Mouse (Mus musculus): ENCODE data around the gene B3galt2. TPM values are rescaled to one million over a fixed set of nuclear protein-coding genes. Genes with fewer than 3 reads are reported as not detected.
A peak's percentile ranks its signal among the peaks of the same experiment; 100 is the strongest.

The B3galt2 gene
- polyA plus RNA-seq, 1 experiment, result 0.04 TPM

DNA sequence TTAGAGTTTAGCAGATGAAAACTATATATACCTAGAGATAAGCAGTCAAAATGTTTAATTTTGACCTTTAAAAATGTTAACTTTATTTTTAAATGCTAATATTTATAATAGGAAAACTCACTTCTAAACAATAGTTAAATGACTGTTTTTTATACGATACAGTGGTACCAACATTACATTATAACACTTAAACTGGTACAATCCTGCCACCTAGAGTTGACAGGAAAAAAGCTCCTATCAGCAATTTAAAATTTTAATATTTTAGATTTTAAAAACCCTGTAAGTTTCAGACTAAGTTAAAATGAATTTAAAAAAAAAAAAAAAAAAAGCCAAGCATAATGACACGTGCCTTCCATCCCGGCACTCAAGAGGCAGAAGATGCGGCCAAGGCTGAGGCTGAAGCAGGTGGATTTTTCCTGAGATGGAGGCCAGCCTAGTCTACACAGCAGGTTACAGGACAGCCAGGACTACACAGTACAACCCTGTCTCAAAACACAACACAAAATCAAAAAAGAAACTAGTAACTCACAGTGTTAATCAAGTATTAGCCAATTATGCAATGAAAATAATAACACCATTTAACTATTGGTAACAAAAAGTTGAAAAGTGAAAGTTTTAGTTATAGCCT, 35.4 kb downstream of the B3galt2 start:
- Histone ChIP-seq H3K36me3 (ENCODE audit: control insufficient read depth, insufficient read depth) (peaks cover 68% of the 10 kb centered on the region), H3ac (ENCODE audit: control insufficient read depth, insufficient read length, low read depth) (no peak overlapping the region), H3K79me2 (ENCODE audit: control insufficient read depth, insufficient read depth) (no peaks in the 10 kb centered on the region), H3K27me3 (ENCODE audit: control insufficient read depth, insufficient read depth, insufficient read length) (no peaks in the 10 kb centered on the region), H3K4me3 (ENCODE audit: insufficient read depth, poor library complexity, severe bottlenecking) (no peak overlapping the region), H3K79me3 (ENCODE audit: low read depth) (peaks cover 1% of the 10 kb centered on the region)
- TF ChIP-seq CTCF (IDR thresholded peaks at IDR 0.05; ENCODE audit: control insufficient read depth, insufficient read depth, insufficient read length) (no peak), FOSL1 (IDR thresholded peaks at IDR 0.05; ENCODE audit: insufficient read depth, low read length, poor library complexity, severe bottlenecking) (no peak), MAX (IDR thresholded peaks at IDR 0.05) (no peak), MYOG (IDR thresholded peaks at IDR 0.05; ENCODE audit: control insufficient read depth, extremely low read depth, insufficient read length) (no peak), MYOD1 (IDR thresholded peaks at IDR 0.05; ENCODE audit: control insufficient read depth, insufficient read length, low read depth) (no peak), USF1 (IDR thresholded peaks at IDR 0.05; ENCODE audit: low read depth) (no peak), CEBPB (IDR thresholded peaks at IDR 0.05; ENCODE audit: low read depth) (no peak)

GRCm38 (mm10) chr1:143681108-143681507, 40.6 kb downstream of the B3galt2 start:
- peaks cover 62% of the 10 kb centered on the region for H3K36me3 ChIP-seq (ENCODE audit: control insufficient read depth, insufficient read depth)
- no peak overlapping the region for H3ac ChIP-seq (ENCODE audit: control insufficient read depth, insufficient read length, low read depth)
- TF ChIP-seq MAX (IDR thresholded peaks at IDR 0.05), result no peak
- no peak for TF ChIP-seq MYOD1 (IDR thresholded peaks at IDR 0.05; ENCODE audit: control insufficient read depth, insufficient read length, low read depth)
- TF ChIP-seq FOSL1 (IDR thresholded peaks at IDR 0.05; ENCODE audit: insufficient read depth, low read length, poor library complexity, severe bottlenecking), result no peak
- peaks cover 1% of the 10 kb centered on the region for H3K79me3 ChIP-seq (ENCODE audit: low read depth)
- H3K79me2 ChIP-seq (ENCODE audit: control insufficient read depth, insufficient read depth), result no peaks in the 10 kb centered on the region
- no peak overlapping the region for H3K4me3 ChIP-seq (ENCODE audit: insufficient read depth, poor library complexity, severe bottlenecking)
- H3K27me3 ChIP-seq (ENCODE audit: control insufficient read depth, insufficient read depth, insufficient read length), result no peaks in the 10 kb centered on the region

GRCm38 (mm10) chr1:143684849-143685248, 44.4 kb downstream of the B3galt2 start:
- peaks cover 73% of the 10 kb centered on the region for H3K36me3 ChIP-seq (ENCODE audit: control insufficient read depth, insufficient read depth)
- H3K27me3 ChIP-seq (ENCODE audit: control insufficient read depth, insufficient read depth, insufficient read length), result no peaks in the 10 kb centered on the region
- no peak overlapping the region for H3K4me3 ChIP-seq (ENCODE audit: insufficient read depth, poor library complexity, severe bottlenecking)
- TF ChIP-seq CEBPB (IDR thresholded peaks at IDR 0.05; ENCODE audit: low read depth), result no peak
- TF ChIP-seq USF1 (IDR thresholded peaks at IDR 0.05; ENCODE audit: low read depth), result no peak
- no peak for TF ChIP-seq FOSL1 (IDR thresholded peaks at IDR 0.05; ENCODE audit: insufficient read depth, low read length, poor library complexity, severe bottlenecking)
- TF ChIP-seq MAX (IDR thresholded peaks at IDR 0.05), result no peak
- no peak for TF ChIP-seq CTCF (IDR thresholded peaks at IDR 0.05; ENCODE audit: control insufficient read depth, insufficient read depth, insufficient read length)
- TF ChIP-seq MYOG (IDR thresholded peaks at IDR 0.05; ENCODE audit: control insufficient read depth, extremely low read depth, insufficient read length), result no peak
- TF ChIP-seq MYOD1 (IDR thresholded peaks at IDR 0.05; ENCODE audit: control insufficient read depth, insufficient read length, low read depth), result no peak
- no peaks in the 10 kb centered on the region for H3K79me3 ChIP-seq (ENCODE audit: low read depth)
- H3ac ChIP-seq (ENCODE audit: control insufficient read depth, insufficient read length, low read depth), result no peak overlapping the region
- H3K79me2 ChIP-seq (ENCODE audit: control insufficient read depth, insufficient read depth), result no peaks in the 10 kb centered on the region

GRCm38 (mm10) chr1:143701736-143702135, 61.3 kb downstream of the B3galt2 start:
- H3K27me3 ChIP-seq (ENCODE audit: control insufficient read depth, insufficient read depth, insufficient read length), result no peaks in the 10 kb centered on the region
- H3K79me2 ChIP-seq (ENCODE audit: control insufficient read depth, insufficient read depth), result peaks cover 58% of the 10 kb centered on the region
- TF ChIP-seq CEBPB (IDR thresholded peaks at IDR 0.05; ENCODE audit: low read depth) (no peak), USF1 (IDR thresholded peaks at IDR 0.05; ENCODE audit: low read depth) (no peak), MYOG (IDR thresholded peaks at IDR 0.05; ENCODE audit: control insufficient read depth, extremely low read depth, insufficient read length) (no peak), MAX (IDR thresholded peaks at IDR 0.05) (no peak), CTCF (IDR thresholded peaks at IDR 0.05; ENCODE audit: control insufficient read depth, insufficient read depth, insufficient read length) (no peak), MYOD1 (IDR thresholded peaks at IDR 0.05; ENCODE audit: control insufficient read depth, insufficient read length, low read depth) (no peak), FOSL1 (IDR thresholded peaks at IDR 0.05; ENCODE audit: insufficient read depth, low read length, poor library complexity, severe bottlenecking) (no peak)
- H3K36me3 ChIP-seq (ENCODE audit: control insufficient read depth, insufficient read depth), result peaks cover 18% of the 10 kb centered on the region
- peaks cover 50% of the 10 kb centered on the region for H3K79me3 ChIP-seq (ENCODE audit: low read depth)
- peak overlapping the region; percentile 59 for H3ac ChIP-seq (ENCODE audit: control insufficient read depth, insufficient read length, low read depth)
- peak overlapping the region; percentile 85 for H3K4me3 ChIP-seq (ENCODE audit: insufficient read depth, poor library complexity, severe bottlenecking)

- H3K4me3 ChIP-seq (ENCODE audit: insufficient read depth, poor library complexity, severe bottlenecking), result peak overlapping the region; percentile 85
- H3K36me3 ChIP-seq (ENCODE audit: control insufficient read depth, insufficient read depth), result peaks cover 13% of the 10 kb centered on the region
- TF ChIP-seq CTCF (IDR thresholded peaks at IDR 0.05; ENCODE audit: control insufficient read depth, insufficient read depth, insufficient read length) (no peak), CEBPB (IDR thresholded peaks at IDR 0.05; ENCODE audit: low read depth) (no peak), USF1 (IDR thresholded peaks at IDR 0.05; ENCODE audit: low read depth) (no peak), MAX (IDR thresholded peaks at IDR 0.05) (no peak), MYOG (IDR thresholded peaks at IDR 0.05; ENCODE audit: control insufficient read depth, extremely low read depth, insufficient read length) (no peak), MYOD1 (IDR thresholded peaks at IDR 0.05; ENCODE audit: control insufficient read depth, insufficient read length, low read depth) (no peak), FOSL1 (IDR thresholded peaks at IDR 0.05; ENCODE audit: insufficient read depth, low read length, poor library complexity, severe bottlenecking) (no peak)
- no peaks in the 10 kb centered on the region for H3K27me3 ChIP-seq (ENCODE audit: control insufficient read depth, insufficient read depth, insufficient read length)
- peaks cover 46% of the 10 kb centered on the region for H3K79me3 ChIP-seq (ENCODE audit: low read depth)
- H3ac ChIP-seq (ENCODE audit: control insufficient read depth, insufficient read length, low read depth), result peak overlapping the region; percentile 90
- peaks cover 52% of the 10 kb centered on the region for H3K79me2 ChIP-seq (ENCODE audit: control insufficient read depth, insufficient read depth)
Observed at GRCm38 (mm10) chr1:143702141-143702740, 61.8 kb downstream of the B3galt2 start.
